In the genomic region with DNA sequence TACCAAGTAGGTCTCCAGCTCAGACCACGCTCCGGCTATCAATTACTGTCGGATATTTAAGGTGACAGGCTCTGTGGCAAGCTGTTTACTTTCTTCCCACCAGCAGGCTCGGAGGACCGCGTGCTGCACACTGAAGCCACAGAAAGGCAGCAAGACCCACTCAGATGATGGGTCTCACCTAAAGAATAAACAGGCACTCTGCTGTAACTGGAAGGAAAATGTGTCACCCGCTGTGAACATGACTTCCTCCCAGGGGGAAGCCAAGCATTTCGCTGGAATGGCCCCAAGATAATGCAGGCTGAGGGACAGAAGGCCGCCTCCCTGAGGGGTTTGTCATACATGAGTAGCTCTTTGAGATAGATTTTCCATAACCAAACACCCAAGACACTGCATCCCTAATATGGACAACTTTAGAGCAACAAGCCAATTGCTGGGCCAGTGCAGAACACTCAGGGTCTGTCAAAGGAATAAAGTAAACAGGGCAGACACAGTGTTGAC, we compare ENCODE assay signal across 10 mouse cellular contexts.
DNase-seq lines count a peak whose midpoint lies in the region; ATAC-seq lines count a peak whose summit lies in the region.
"Had no signal": no experiment of that assay in that cellular context is flagged by ENCODE, and none has a peak within 500 bp of the region (broad histone marks: within the 10 kb centered on the region; RNA-seq: fewer than 3 reads in every experiment).

No protein-coding gene starts in this region.

- 18% methylated on average over 9 of the region's 9 CpGs for WGBS in kidney, embryonic 14.5 days
- 21% methylated on average over 9 of the region's 9 CpGs for WGBS in forebrain, embryonic 14.5 days
- WGBS in neural tube, embryonic 11.5 days: 27% methylated on average over 9 of the region's 9 CpGs

- H3K9me3 ChIP-seq in kidney, embryonic 14.5 days (ENCODE audit: control insufficient read depth, low read length): no peaks in the 10 kb centered on the region
- no peaks in the 10 kb centered on the region for H3K9me3 ChIP-seq in forebrain, embryonic 14.5 days (replicated peaks; ENCODE audit: control insufficient read depth, low read length)
- H3K9me3 ChIP-seq in neural tube, embryonic 11.5 days (ENCODE audit: control insufficient read depth, low read length): no peaks in the 10 kb centered on the region

- H3K36me3 ChIP-seq in kidney, embryonic 14.5 days (ENCODE audit: control insufficient read depth, insufficient read depth, low read length): no peaks in the 10 kb centered on the region
- no peaks in the 10 kb centered on the region for H3K36me3 ChIP-seq in forebrain, embryonic 14.5 days (ENCODE audit: control insufficient read depth, insufficient read depth, low read length)
- H3K36me3 ChIP-seq in neural tube, embryonic 11.5 days (ENCODE audit: control insufficient read depth, insufficient read depth, low read length): no peaks in the 10 kb centered on the region

- H3K4me3 ChIP-seq in kidney, embryonic 14.5 days (ENCODE audit: low read length): no peak overlapping the region
- H3K4me3 ChIP-seq in forebrain, embryonic 14.5 days (ENCODE audit: low read depth, low read length): no peak overlapping the region
- H3K4me3 ChIP-seq in neural tube, embryonic 11.5 days (ENCODE audit: low read depth, low read length): no peak overlapping the region
- H3K4me3 ChIP-seq: left cerebral cortex, adult 2 months; myocyte had no signal

- H3K9ac ChIP-seq in kidney, embryonic 14.5 days (ENCODE audit: low read depth, low read length): no peak overlapping the region
- H3K9ac ChIP-seq in forebrain, embryonic 14.5 days (ENCODE audit: low read length): no peak overlapping the region
- no peak overlapping the region for H3K9ac ChIP-seq in neural tube, embryonic 11.5 days (ENCODE audit: low read length)

- peak; percentile 66; the same call in 1 of the 2 replicates for ATAC-seq in kidney, embryonic 14.5 days (ENCODE audit: low FRiP score, low TSS enrichment)
- ATAC-seq in forebrain, embryonic 14.5 days: peak; percentile 32; the same call in 1 of the 2 replicates
- ATAC-seq in neural tube, embryonic 11.5 days (ENCODE audit: insufficient read depth, low FRiP score, low TSS enrichment): no peak

- peak overlapping the region; percentile 42; the same call in 1 of the 2 replicates for H3K27ac ChIP-seq in kidney, embryonic 14.5 days (ENCODE audit: low read depth, low read length)
- H3K27ac ChIP-seq in forebrain, embryonic 14.5 days (ENCODE audit: low read depth, low read length): no peak overlapping the region
- no peak overlapping the region for H3K27ac ChIP-seq in neural tube, embryonic 11.5 days (ENCODE audit: low read depth, low read length)
- H3K27ac ChIP-seq: left cerebral cortex, adult 2 months had no signal

- peaks cover 10% of the 10 kb centered on the region; the same call in 1 of the 2 replicates for H3K4me1 ChIP-seq in kidney, embryonic 14.5 days (ENCODE audit: control insufficient read depth, insufficient read depth, low read length)
- H3K4me1 ChIP-seq in forebrain, embryonic 14.5 days (ENCODE audit: control insufficient read depth, insufficient read depth, low read length): peaks cover 6% of the 10 kb centered on the region
- H3K4me1 ChIP-seq in neural tube, embryonic 11.5 days (ENCODE audit: control insufficient read depth, insufficient read depth, low read length): no peaks in the 10 kb centered on the region

- no peaks in the 10 kb centered on the region for H3K27me3 ChIP-seq in kidney, embryonic 14.5 days (ENCODE audit: control insufficient read depth, insufficient read depth, low read length)
- no peaks in the 10 kb centered on the region for H3K27me3 ChIP-seq in forebrain, embryonic 14.5 days (replicated peaks; ENCODE audit: control insufficient read depth, insufficient read depth, low read length)
- no peaks in the 10 kb centered on the region for H3K27me3 ChIP-seq in neural tube, embryonic 11.5 days (ENCODE audit: control insufficient read depth, insufficient read depth, low read length)

- H3K4me2 ChIP-seq in kidney, embryonic 14.5 days (replicated peaks; ENCODE audit: low read depth, low read length): peak overlapping the region; percentile 15; the same call in 1 of the 2 replicates
- no peak overlapping the region for H3K4me2 ChIP-seq in forebrain, embryonic 14.5 days (ENCODE audit: low read length)
- no peak overlapping the region for H3K4me2 ChIP-seq in neural tube, embryonic 11.5 days (ENCODE audit: low read depth)

- no peak for DNase-seq in kidney, postnatal 36 days
- DNase-seq in forebrain, embryonic 14.5 days (ENCODE audit: low spot score): peak; percentile 34
- DNase-seq in heart, postnatal 4 days: peak; percentile 14
- DNase-seq in neural tube, embryonic 11.5 days (ENCODE audit: low spot score): peak; percentile 32
- no peak for DNase-seq in spleen, adult 18-20 months
- DNase-seq in frontal cortex, postnatal 25 days (ENCODE audit: low spot score in 2 of 2): no peak
- DNase-seq: thymus, postnatal 25 days had no signal

Comparison
In these comparisons a context has a peak if more than half of its experiments do, and no peak if none do; other contexts are left out.
1. DNase-seq: peak in forebrain, embryonic 14.5 days (single experiment), heart, postnatal 4 days (single experiment) and neural tube, embryonic 11.5 days (single experiment); none in kidney, postnatal 36 days (0 of 2), spleen, adult 18-20 months (0 of 2) and frontal cortex, postnatal 25 days (0 of 2).